20 mouse cellular contexts compared by ENCODE assay signal in the genomic region with DNA sequence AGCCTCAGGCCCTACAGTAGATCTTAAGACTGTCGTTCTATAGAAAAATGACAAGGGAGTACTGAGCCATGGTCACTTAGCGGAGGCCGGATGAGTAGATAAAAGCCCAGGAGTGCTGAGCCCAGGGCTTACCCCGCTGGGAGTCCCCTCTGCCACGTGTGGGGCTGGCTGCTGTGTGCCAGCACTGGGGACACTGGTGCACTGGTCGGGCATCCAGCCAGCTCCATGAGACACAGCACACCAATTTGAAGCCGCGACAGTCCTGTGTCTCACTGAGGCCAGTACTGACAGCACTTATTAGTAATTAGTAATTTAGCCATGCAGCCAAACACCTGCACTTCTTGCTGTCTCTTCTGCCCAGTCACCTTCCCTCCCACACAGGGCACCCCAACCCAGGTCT. TPM values are rescaled to one million over a fixed set of nuclear protein-coding genes. Genes with fewer than 3 reads are reported as not detected.
DNase-seq lines count a peak whose midpoint lies in the region; ATAC-seq and TF ChIP-seq lines count a peak whose summit lies in the region.
"Had no signal": no experiment of that assay in that cellular context is flagged by ENCODE, and none has a peak within 500 bp of the region (broad histone marks: within the 10 kb centered on the region; RNA-seq: fewer than 3 reads in every experiment).

No protein-coding gene starts in this region.

- no peaks in the 10 kb centered on the region for H3K27me3 ChIP-seq in forebrain, postnatal 0 days (ENCODE audit: insufficient read depth, low read length)
- H3K27me3 ChIP-seq in midbrain, embryonic 11.5 days (ENCODE audit: control insufficient read depth, insufficient read depth, low read length), result peaks cover 7% of the 10 kb centered on the region
- H3K27me3 ChIP-seq in neural tube, embryonic 15.5 days (replicated peaks), result no peaks in the 10 kb centered on the region
- H3K27me3 ChIP-seq in intestine, embryonic 15.5 days (replicated peaks), result peaks cover 8% of the 10 kb centered on the region; the same call in 1 of the 2 replicates
- H3K27me3 ChIP-seq: stomach, embryonic 15.5 days had no signal

- 0 out of 2 replicates have a peak overlapping the region, but pooled peaks have one; percentile 15 for H3K27ac ChIP-seq in forebrain, postnatal 0 days (ENCODE audit: low read depth, low read length)
- peak overlapping the region; percentile 85 for H3K27ac ChIP-seq in midbrain, embryonic 11.5 days (ENCODE audit: low read depth, low read length)
- H3K27ac ChIP-seq in neural tube, embryonic 15.5 days (replicated peaks), result peak overlapping the region; percentile 70
- no peak overlapping the region for H3K27ac ChIP-seq in intestine, embryonic 15.5 days
- H3K27ac ChIP-seq: embryonic facial prominence, embryonic 15.5 days; heart, adult 2 months; liver, embryonic 14.5 days; stomach, embryonic 15.5 days had no signal

- H3K4me3 ChIP-seq in forebrain, postnatal 0 days (ENCODE audit: low read depth, low read length), result no peak overlapping the region
- H3K4me3 ChIP-seq in midbrain, embryonic 11.5 days (ENCODE audit: low read depth, low read length), result no peak overlapping the region
- H3K4me3 ChIP-seq in neural tube, embryonic 15.5 days (replicated peaks), result no peak overlapping the region
- no peak overlapping the region for H3K4me3 ChIP-seq in lung, adult 2 months (replicated peaks; ENCODE audit: extremely low read depth, low read depth, low read length)
- no peak overlapping the region for H3K4me3 ChIP-seq in intestine, embryonic 15.5 days (replicated peaks)
- H3K4me3 ChIP-seq: embryonic facial prominence, embryonic 15.5 days; heart, adult 2 months; stomach, embryonic 15.5 days had no signal

- 25% methylated on average over 8 of the region's 8 CpGs for WGBS in forebrain, postnatal 0 days
- 72% methylated on average over 8 of the region's 8 CpGs for WGBS in midbrain, embryonic 11.5 days
- 28% methylated on average over 8 of the region's 8 CpGs for WGBS in neural tube, embryonic 15.5 days
- WGBS in lung, adult 2 months, result 82% methylated on average over 8 of the region's 8 CpGs
- WGBS in intestine, embryonic 15.5 days, result 81% methylated on average over 8 of the region's 8 CpGs

- peak; percentile 40 for DNase-seq in right cerebral cortex, postnatal 4 days
- DNase-seq in right cerebral cortex, postnatal 14 days, result no peak
- peak; percentile 58 for DNase-seq in forebrain, postnatal 0 days
- DNase-seq in midbrain, embryonic 11.5 days (ENCODE audit: low spot score, missing footprints), result no peak
- DNase-seq in ovary, postnatal 10 days (ENCODE audit: low spot score), result no peak
- no peak for DNase-seq in lung, adult 2 months
- DNase-seq: adrenal gland, postnatal 36 days; cerebellum, adult 11 months; heart, adult 2 months; heart, postnatal 4 days; kidney, adult 9 months; lung, postnatal 4 days; thymus, postnatal 14 days had no signal

- no peak overlapping the region for H3K4me2 ChIP-seq in forebrain, postnatal 0 days (ENCODE audit: low read depth)
- H3K4me2 ChIP-seq in midbrain, embryonic 11.5 days, result no peak overlapping the region
- no peak overlapping the region for H3K4me2 ChIP-seq in neural tube, embryonic 15.5 days
- H3K4me2 ChIP-seq in intestine, embryonic 15.5 days (replicated peaks), result no peak overlapping the region
- H3K4me2 ChIP-seq: embryonic facial prominence, embryonic 15.5 days; stomach, embryonic 15.5 days had no signal

- no peaks in the 10 kb centered on the region for H3K36me3 ChIP-seq in forebrain, postnatal 0 days (ENCODE audit: insufficient read depth)
- no peaks in the 10 kb centered on the region for H3K36me3 ChIP-seq in midbrain, embryonic 11.5 days (ENCODE audit: control insufficient read depth, insufficient read depth, low read length)
- no peaks in the 10 kb centered on the region for H3K36me3 ChIP-seq in neural tube, embryonic 15.5 days
- no peaks in the 10 kb centered on the region for H3K36me3 ChIP-seq in intestine, embryonic 15.5 days
- H3K36me3 ChIP-seq: embryonic facial prominence, embryonic 15.5 days; stomach, embryonic 15.5 days had no signal

- H3K9ac ChIP-seq in forebrain, postnatal 0 days, result no peak overlapping the region
- no peak overlapping the region; the same call in 1 of the 2 replicates for H3K9ac ChIP-seq in midbrain, embryonic 11.5 days (ENCODE audit: low read length)
- H3K9ac ChIP-seq in neural tube, embryonic 15.5 days (replicated peaks), result no peak overlapping the region
- H3K9ac ChIP-seq in intestine, embryonic 15.5 days, result no peak overlapping the region
- H3K9ac ChIP-seq: embryonic facial prominence, embryonic 15.5 days; liver, embryonic 14.5 days; stomach, embryonic 15.5 days had no signal

- no peak for TF ChIP-seq POLR2A in lung, adult 2 months (IDR thresholded peaks at IDR 0.05; ENCODE audit: borderline replicate concordance, extremely low read depth, low read depth, low read length)

- peaks cover 20% of the 10 kb centered on the region for H3K4me1 ChIP-seq in forebrain, postnatal 0 days (ENCODE audit: insufficient read depth)
- H3K4me1 ChIP-seq in midbrain, embryonic 11.5 days (ENCODE audit: control insufficient read depth, insufficient read depth, low read length), result peaks cover 48% of the 10 kb centered on the region
- H3K4me1 ChIP-seq in neural tube, embryonic 15.5 days, result peaks cover 62% of the 10 kb centered on the region
- no peaks in the 10 kb centered on the region for H3K4me1 ChIP-seq in lung, adult 2 months (ENCODE audit: control insufficient read depth, insufficient read depth, low read length)
- 0 out of 2 replicates have a peak, but pooled peaks cover 7% of the 10 kb centered on the region for H3K4me1 ChIP-seq in intestine, embryonic 15.5 days (replicated peaks)
- H3K4me1 ChIP-seq: embryonic facial prominence, embryonic 15.5 days had no signal

- H3K9me3 ChIP-seq in forebrain, postnatal 0 days (ENCODE audit: low read length), result no peaks in the 10 kb centered on the region
- H3K9me3 ChIP-seq in midbrain, embryonic 11.5 days (ENCODE audit: control insufficient read depth, low read length), result no peaks in the 10 kb centered on the region
- H3K9me3 ChIP-seq in neural tube, embryonic 15.5 days (replicated peaks), result no peaks in the 10 kb centered on the region
- no peaks in the 10 kb centered on the region for H3K9me3 ChIP-seq in intestine, embryonic 15.5 days
- H3K9me3 ChIP-seq: embryonic facial prominence, embryonic 15.5 days; stomach, embryonic 15.5 days had no signal

- ATAC-seq in forebrain, postnatal 0 days, result peak; percentile 42
- ATAC-seq in midbrain, embryonic 11.5 days (ENCODE audit: low FRiP score), result no peak
- no peak for ATAC-seq in neural tube, embryonic 15.5 days (ENCODE audit: low FRiP score)
- no peak for ATAC-seq in intestine, embryonic 15.5 days

- no peak for TF ChIP-seq CTCF in forebrain, postnatal 0 days (IDR thresholded peaks at IDR 0.05; ENCODE audit: low read depth)
- no peak for TF ChIP-seq CTCF in lung, adult 2 months (IDR thresholded peaks at IDR 0.05; ENCODE audit: insufficient read depth, low read length)

RNA-seq across cellular contexts. Expression of gene Igsf21, which starts 28.6 kb away (rescaled TPM):
- total RNA-seq in forebrain, postnatal 0 days (2014; rRNA removed), result 68.5 and 78.5 TPM in 2 replicates
- 108 and 117 TPM in 2 replicates for polyA plus RNA-seq in forebrain, postnatal 0 days (2015; fragmentation: Nextera tagmentation; extraction: Ambion mirVana)
- polyA plus RNA-seq in midbrain, embryonic 11.5 days (2014; fragmentation: Nextera tagmentation; extraction: Ambion mirVana), result 15.2 and 16.5 TPM in 2 replicates
- polyA plus RNA-seq in neural tube, embryonic 15.5 days (2015; fragmentation: Nextera tagmentation; extraction: Ambion mirVana), result 99.6 and 116 TPM in 2 replicates
- polyA plus RNA-seq in lung, adult 2 months (2012; rRNA removed), result 0.17 and 0.26 TPM in 2 replicates
- 1.3 and 1.5 TPM in 2 replicates for polyA plus RNA-seq in intestine, embryonic 15.5 days (2015; fragmentation: Nextera tagmentation; extraction: Ambion mirVana)
- total RNA-seq: common myeloid progenitor, adult 5-6 weeks; MEL had no signal

Comparison
In these comparisons a context has a peak if more than half of its experiments do, and no peak if none do; other contexts are left out.
1. DNase-seq: peak in right cerebral cortex, postnatal 4 days (single experiment) and forebrain, postnatal 0 days (single experiment); none in right cerebral cortex, postnatal 14 days (single experiment), midbrain, embryonic 11.5 days (single experiment), ovary, postnatal 10 days (single experiment) and lung, adult 2 months (single experiment).